Mouse (Mus musculus) megakaryocyte progenitor cell, adult 5-6 weeks (primary cell): Measurements from ENCODE around the gene Elp5. TPM values are rescaled to one million over a fixed set of nuclear protein-coding genes. Genes with fewer than 3 reads are reported as not detected.

Experiments used
- ATAC-seq: replicated peaks from 2 replicates; pipeline ENCODE4 v1.8.0; 2016; ENCODE audit warnings: mild to moderate bottlenecking, moderate TSS enrichment, inconsistent platforms; ENCODE audit not compliant: poor library complexity
- total RNA-seq, 2 experiments: library from RNA; stranded (forward) in 1 of 2; stranded (reverse) in 1 of 2; fragments of 157-497, 149-512 nt in 1 of 2; fragments of 200-1000 nt in 1 of 2; gene quantifications; 2 replicates each; pipeline versions ENCODE4 v1.2.3 to v1.2.4; 2015 to 2017

Elp5 gene
- 110 and 129 TPM in 2 replicates for total RNA-seq (2015)
- 57.5 and 66.1 TPM in 2 replicates for total RNA-seq (2017)

GRCm38 (mm10) chr11:69982225-69982624, at the start of gene Elp5:
Gene Elp5 (minus strand): TSS chr11:69982517.
- no peak for ATAC-seq

- ATAC-seq: no peak
Measured at GRCm38 (mm10) chr11:70031321-70031670, 49.0 kb upstream of the Elp5 start.

DNA sequence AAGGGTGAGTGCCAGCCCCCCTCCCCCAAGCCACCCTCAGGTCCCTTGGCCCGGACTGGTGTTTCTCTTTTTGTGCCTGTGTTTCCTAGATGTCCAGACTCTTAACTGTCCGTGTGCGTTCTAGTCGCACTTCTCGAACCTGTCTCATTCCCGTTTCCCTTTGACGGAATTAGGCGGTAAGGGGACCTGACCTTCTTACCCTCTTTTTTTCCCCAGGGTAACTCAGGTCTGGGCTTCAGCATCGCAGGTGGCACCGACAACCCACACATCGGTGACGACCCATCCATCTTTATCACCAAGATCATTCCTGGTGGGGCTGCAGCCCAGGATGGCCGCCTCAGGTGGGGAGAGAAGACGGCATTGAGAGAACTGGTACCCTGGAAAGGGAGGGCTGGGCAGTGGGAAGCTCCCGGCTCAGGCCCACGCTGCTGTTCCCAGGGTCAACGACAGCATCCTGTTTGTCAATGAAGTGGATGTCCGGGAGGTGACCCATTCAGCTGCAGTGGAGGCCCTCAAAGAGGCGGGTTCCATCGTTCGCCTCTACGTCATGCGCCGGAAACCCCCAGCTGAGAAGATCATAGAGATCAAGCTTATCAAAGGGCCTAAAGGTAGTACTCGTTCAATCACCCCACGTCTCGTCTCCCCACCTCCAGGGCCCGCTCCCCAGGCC, 48.5 kb upstream of the Elp5 start:
- ATAC-seq: no peak

- no peak; the same call in 1 of the 2 replicates for ATAC-seq
Measured at GRCm38 (mm10) chr11:70029829-70030550, 47.7 kb upstream of the Elp5 start.

DNA sequence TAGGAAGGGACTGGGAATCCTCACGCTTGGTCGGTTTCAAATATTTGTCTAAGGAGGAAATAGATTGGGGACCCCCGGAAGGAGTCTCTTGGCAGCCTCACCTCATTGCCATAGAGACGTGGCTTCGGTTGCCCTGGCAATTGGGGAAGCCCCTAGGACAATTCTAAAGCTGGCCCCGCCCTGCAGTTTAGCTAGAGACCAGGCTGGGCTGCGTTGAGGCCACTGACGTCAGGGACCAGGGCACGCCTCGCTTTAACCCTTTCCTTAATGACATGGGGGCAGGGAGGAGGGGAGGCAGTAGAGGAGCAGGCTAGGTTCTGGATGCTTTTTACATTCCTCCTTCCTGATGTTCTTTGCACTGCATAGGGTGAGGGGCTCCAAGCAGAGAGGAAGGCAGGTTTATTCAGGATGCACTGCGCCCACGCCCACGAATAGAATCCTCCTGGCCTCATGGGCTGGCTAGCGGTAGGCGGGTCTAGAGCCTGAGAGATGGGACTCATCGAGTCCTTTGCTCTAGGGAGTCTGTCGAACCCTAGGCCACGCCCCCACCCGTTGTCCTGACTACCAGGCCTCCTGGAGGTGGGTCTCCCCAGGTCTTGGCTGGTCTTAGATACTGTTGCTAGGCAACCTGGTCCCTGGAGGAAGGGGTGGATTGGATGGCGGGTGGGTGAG, 46.9 kb upstream of the Elp5 start:
- peak; percentile 61 for ATAC-seq

DNA sequence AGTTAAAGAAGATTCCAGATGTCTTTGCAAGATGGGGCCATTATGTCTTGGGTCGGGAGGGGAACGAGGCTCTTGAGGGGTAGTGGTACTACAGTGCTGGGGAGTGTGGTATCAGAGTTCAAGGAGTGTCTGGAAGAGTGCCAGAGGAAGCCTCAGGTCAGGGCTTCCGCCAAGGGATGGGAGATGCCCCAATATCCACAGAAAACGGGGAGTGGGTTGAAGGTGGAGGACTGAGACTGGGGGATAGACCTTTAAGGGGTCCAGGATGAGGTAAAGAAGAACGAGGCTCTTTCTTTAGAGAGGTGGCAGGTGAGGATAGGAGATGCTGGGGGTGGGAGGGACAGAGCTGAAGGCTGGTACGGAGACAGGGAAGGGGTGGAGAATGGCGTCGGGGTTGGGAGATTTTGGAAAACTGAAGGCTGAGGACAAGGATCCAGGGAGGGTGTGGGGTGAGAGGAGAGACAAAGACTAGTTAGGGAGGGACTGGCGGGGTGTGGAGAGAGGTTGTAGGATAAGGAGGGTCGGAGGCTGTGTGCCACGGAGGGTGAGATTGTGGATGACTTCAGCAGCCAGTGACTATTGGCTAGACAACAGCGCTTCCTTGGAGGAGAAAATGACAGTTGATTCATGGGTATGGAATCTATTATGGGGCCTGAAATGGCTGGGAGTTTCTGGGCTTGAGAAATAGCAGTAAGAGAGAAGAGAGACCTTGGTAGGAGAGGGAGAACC, 46.2 kb upstream of the Elp5 start:
- ATAC-seq: peak; percentile 35

GRCm38 (mm10) chr11:70027397-70027796, 45.1 kb upstream of the Elp5 start:
- no peak for ATAC-seq

GRCm38 (mm10) chr11:70026689-70027088, 44.4 kb upstream of the Elp5 start:
- no peak for ATAC-seq

GRCm38 (mm10) chr11:70024151-70024514, 41.8 kb upstream of the Elp5 start:
- no peak for ATAC-seq

DNA sequence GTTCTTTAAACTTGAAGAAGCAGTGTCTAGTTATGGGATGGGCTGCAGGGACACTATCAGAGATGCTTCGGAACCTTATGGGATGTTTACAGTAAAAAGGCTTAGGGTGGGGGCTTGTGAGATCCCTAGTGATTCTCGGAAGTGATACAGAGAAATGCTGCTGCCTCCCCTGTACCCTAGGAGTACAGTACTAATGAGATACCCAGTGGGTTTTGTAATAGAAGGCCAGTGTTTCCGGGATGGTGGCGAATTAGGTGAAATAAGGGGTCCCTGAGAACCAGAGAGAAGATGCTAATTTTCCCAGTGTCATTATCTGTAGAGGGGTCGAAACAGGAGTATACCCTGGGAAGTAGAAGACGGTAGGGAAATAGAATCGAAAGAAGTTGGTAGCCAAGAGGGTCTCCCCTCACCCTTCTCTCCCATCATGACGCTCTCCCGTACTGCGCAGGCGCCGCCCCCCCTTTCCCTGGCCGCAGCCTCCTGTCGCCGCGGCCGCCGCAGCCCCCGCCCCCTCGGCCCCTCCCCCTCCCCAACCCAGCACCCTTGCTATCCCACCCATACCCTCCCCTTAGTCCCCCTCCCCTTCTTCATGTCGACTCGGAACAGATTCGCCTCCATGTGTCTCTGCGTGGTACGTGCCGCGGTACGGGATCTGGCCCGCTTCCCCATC, 41.3 kb upstream of the Elp5 start:
- no peak for ATAC-seq

GRCm38 (mm10) chr11:70021264-70022132, 39.2 kb upstream of the Elp5 start:
- ATAC-seq: peak; percentile 90

GRCm38 (mm10) chr11:70020731-70021263, 38.5 kb upstream of the Elp5 start:
- ATAC-seq: peak; percentile 76

GRCm38 (mm10) chr11:70020022-70020631, 37.8 kb upstream of the Elp5 start:
- ATAC-seq: no peak

DNA sequence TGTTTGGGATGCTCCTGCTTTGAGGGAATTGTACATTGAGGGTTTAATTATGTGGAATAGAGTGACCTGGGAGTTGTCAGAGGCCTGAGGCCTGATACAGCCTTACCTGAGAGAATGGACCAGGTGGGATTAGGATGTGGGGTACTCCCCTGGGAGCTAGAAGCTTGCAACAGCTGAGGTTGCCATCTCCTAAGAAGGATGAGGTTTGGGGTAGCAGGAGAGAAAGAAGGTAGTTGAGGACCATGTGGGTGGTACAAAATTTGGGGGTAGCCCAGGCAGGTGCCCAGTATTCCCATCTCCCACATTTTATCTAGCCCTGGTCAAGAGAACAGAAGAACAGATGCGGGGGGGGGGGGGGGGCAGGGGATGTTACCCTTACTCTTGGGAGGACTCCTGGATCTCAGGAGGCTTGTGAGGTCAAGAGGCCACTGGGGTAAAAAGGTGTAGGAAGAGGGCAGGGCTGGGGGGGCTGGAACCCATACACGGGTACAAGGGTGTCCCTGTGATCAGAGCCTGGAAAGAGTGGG, 37.2 kb upstream of the Elp5 start:
- ATAC-seq: no peak

GRCm38 (mm10) chr11:70018131-70018990, 36.0 kb upstream of the Elp5 start:
- ATAC-seq: no peak

- no peak for ATAC-seq
Measured at GRCm38 (mm10) chr11:70017199-70017767, 35.0 kb upstream of the Elp5 start.

DNA sequence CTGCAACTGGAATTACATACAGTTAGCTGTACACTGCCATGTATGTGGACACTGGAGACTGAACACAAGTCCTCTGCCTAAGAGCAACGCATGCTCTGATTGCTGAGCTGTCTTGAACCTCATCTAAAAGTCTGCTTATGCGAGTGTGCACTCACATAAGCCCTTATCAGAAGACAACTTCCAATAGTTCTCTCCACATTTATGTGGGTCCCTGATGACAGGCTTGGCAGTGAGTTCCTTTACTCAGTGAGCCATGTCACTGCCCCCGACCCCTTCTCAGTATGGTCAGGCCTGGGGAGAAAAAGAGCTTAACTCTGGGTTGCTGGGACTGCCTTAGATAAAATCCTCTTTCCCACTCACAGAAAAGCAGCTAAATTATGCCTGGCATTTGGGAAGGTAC, 34.4 kb upstream of the Elp5 start, which contains the start of gene Dlg4:
TSS of gene Dlg4 (plus strand) at position 274 of the 400 bp plus-strand sequence.
- no peak for ATAC-seq
